Mouse (Mus musculus) liver, adult (tissue): ENCODE results near the gene Ihh.

Experiments
- GATA4 ChIP-seq: IDR thresholded peaks from 2 replicates; pipeline ENCODE4 v1.6.1; 2014; ENCODE audit warnings: mild to moderate bottlenecking, low read length; ENCODE audit not compliant: insufficient replicate concordance

Gene Ihh

GRCm38 (mm10) chr1:74951556-74952210, at the start of gene Ihh:
Ihh (minus strand) TSS chr1:74951672.
- TF ChIP-seq GATA4 = no peak

GRCm38 (mm10) chr1:75001183-75001582, 49.7 kb upstream of the Ihh start:
- no peak for TF ChIP-seq GATA4

GRCm38 (mm10) chr1:75000496-75000895, 49.0 kb upstream of the Ihh start:
- no peak for TF ChIP-seq GATA4

- TF ChIP-seq GATA4 = no peak
Measured at GRCm38 (mm10) chr1:74999173-74999572, 47.7 kb upstream of the Ihh start.

- TF ChIP-seq GATA4 = no peak
Measured at GRCm38 (mm10) chr1:74997231-74997630, 45.8 kb upstream of the Ihh start.

GRCm38 (mm10) chr1:74977001-74977400, 25.5 kb upstream of the Ihh start:
- no peak for TF ChIP-seq GATA4

GRCm38 (mm10) chr1:74975936-74976335, 24.5 kb upstream of the Ihh start:
- TF ChIP-seq GATA4 = no peak

GRCm38 (mm10) chr1:74973590-74973989, 22.1 kb upstream of the Ihh start:
- TF ChIP-seq GATA4 = no peak

- no peak; the same call in 1 of the 2 replicates for TF ChIP-seq GATA4
Measured at GRCm38 (mm10) chr1:74971353-74972050, 20.0 kb upstream of the Ihh start.

- no peak for TF ChIP-seq GATA4
Measured at GRCm38 (mm10) chr1:74967962-74968580, 16.6 kb upstream of the Ihh start.

- no peak for TF ChIP-seq GATA4
Measured at GRCm38 (mm10) chr1:74964494-74965215, 13.2 kb upstream of the Ihh start.

GRCm38 (mm10) chr1:74962853-74963227, 11.4 kb upstream of the Ihh start:
- no peak for TF ChIP-seq GATA4

- no peak for TF ChIP-seq GATA4
Measured at GRCm38 (mm10) chr1:74962126-74962852, 10.8 kb upstream of the Ihh start.

GRCm38 (mm10) chr1:74961722-74962121, 10.2 kb upstream of the Ihh start:
- no peak for TF ChIP-seq GATA4

- no peak for TF ChIP-seq GATA4
Measured at GRCm38 (mm10) chr1:74960059-74960458, 8.6 kb upstream of the Ihh start.
